Mouse (Mus musculus): ENCODE data around the gene Hnf4a.

GRCm38 (mm10) chr2:163611176-163611575, 104.6 kb downstream of the Hnf4a start:
- no peak for TF ChIP-seq CTCF (conservative IDR thresholded peaks at IDR 0.05 in 1 of 2, IDR thresholded peaks at IDR 0.05 in 1 of 2; ENCODE audit: low read depth in 2 of 2, low read length in 2 of 2)
- TF ChIP-seq POLR2A (IDR thresholded peaks at IDR 0.05; ENCODE audit: low read depth, low read length): no peak
- TF ChIP-seq RAD21 (IDR thresholded peaks at IDR 0.05; ENCODE audit: low read depth, low read length): no peak
- no peak for TF ChIP-seq TCF12 (IDR thresholded peaks at IDR 0.05; ENCODE audit: low read depth, low read length)
- TF ChIP-seq NELFE (IDR thresholded peaks at IDR 0.05; ENCODE audit: low read depth, low read length): no peak
- no peak for TF ChIP-seq MYC (IDR thresholded peaks at IDR 0.05; ENCODE audit: low read depth, low read length)
- TF ChIP-seq MEF2A (IDR thresholded peaks at IDR 0.05; ENCODE audit: borderline replicate concordance, low read depth, low read length): no peak
- no peak for TF ChIP-seq MXI1 (IDR thresholded peaks at IDR 0.05; ENCODE audit: low read depth, low read length)
- TF ChIP-seq ZC3H11A (IDR thresholded peaks at IDR 0.05; ENCODE audit: low read depth, low read length): no peak
- no peak for TF ChIP-seq E2F4 (IDR thresholded peaks at IDR 0.05; ENCODE audit: insufficient replicate concordance, low read depth, low read length)
